Mouse (Mus musculus): ENCODE data around the gene Magi2. TPM values are rescaled to one million over a fixed set of nuclear protein-coding genes. Genes with fewer than 3 reads are reported as not detected.
"Not testable (repeated sequence)": the region's sequence is repeated elsewhere in the genome, so short reads cannot be mapped to it uniquely, and the experiment has no call there.

The Magi2 gene
- polyA plus RNA-seq, 1 experiment, result 1.6 TPM

GRCm38 (mm10) chr5:19400738-19401408 is 174.0 kb downstream of the Magi2 start:
- Histone ChIP-seq H3K27me3 (ENCODE audit: control insufficient read depth, insufficient read depth, low read length) (no peaks in the 10 kb centered on the region), H3K4me3 (ENCODE audit: control insufficient read depth, insufficient read depth, low read length) (no peak overlapping the region), H3K36me3 (ENCODE audit: control insufficient read depth, insufficient read depth, low read length) (no peaks in the 10 kb centered on the region), H3K27ac (ENCODE audit: control insufficient read depth, insufficient read depth, low read length) (no peak overlapping the region), H3K4me1 (replicated peaks; ENCODE audit: control insufficient read depth, insufficient read depth, low read length) (no peaks in the 10 kb centered on the region)
- DNase-seq, result no peak
- TF ChIP-seq CTCF (IDR thresholded peaks at IDR 0.05; ENCODE audit: borderline replicate concordance, control insufficient read depth, extremely low read depth, insufficient read depth, low read length, poor library complexity) (no peak), POLR2A (IDR thresholded peaks at IDR 0.05; ENCODE audit: control insufficient read depth, extremely low read depth, insufficient read depth, low read length, poor library complexity) (no peak)
- WGBS, result 51% methylated on average over 5 of the region's 5 CpGs

GRCm38 (mm10) chr5:19404268-19404667 is 177.4 kb downstream of the Magi2 start:
- DNase-seq; H3K36me3 ChIP-seq (ENCODE audit: control insufficient read depth, insufficient read depth, low read length); H3K4me3 ChIP-seq (ENCODE audit: control insufficient read depth, insufficient read depth, low read length); H3K27me3 ChIP-seq (ENCODE audit: control insufficient read depth, insufficient read depth, low read length); H3K27ac ChIP-seq (ENCODE audit: control insufficient read depth, insufficient read depth, low read length); H3K4me1 ChIP-seq (replicated peaks; ENCODE audit: control insufficient read depth, insufficient read depth, low read length): not testable (repeated sequence)
- WGBS, result 97% methylated on average over 1 of the region's 1 CpGs

- WGBS, result 87% methylated on average over 4 of the region's 4 CpGs
Measured at GRCm38 (mm10) chr5:19414556-19414955, 187.7 kb downstream of the Magi2 start.

GRCm38 (mm10) chr5:19429290-19429689 is 202.5 kb downstream of the Magi2 start:
- H3K4me1 ChIP-seq (replicated peaks; ENCODE audit: control insufficient read depth, insufficient read depth, low read length), result no peaks in the 10 kb centered on the region
- H3K36me3 ChIP-seq (ENCODE audit: control insufficient read depth, insufficient read depth, low read length), result no peaks in the 10 kb centered on the region
- H3K4me3 ChIP-seq (ENCODE audit: control insufficient read depth, insufficient read depth, low read length), result no peak overlapping the region
- H3K27me3 ChIP-seq (ENCODE audit: control insufficient read depth, insufficient read depth, low read length), result no peaks in the 10 kb centered on the region
- no peak for DNase-seq
- 18% methylated on average over 2 of the region's 2 CpGs for WGBS
- no peak overlapping the region for H3K27ac ChIP-seq (ENCODE audit: control insufficient read depth, insufficient read depth, low read length)
- no peak for TF ChIP-seq CTCF (IDR thresholded peaks at IDR 0.05; ENCODE audit: borderline replicate concordance, control insufficient read depth, extremely low read depth, insufficient read depth, low read length, poor library complexity)
- no peak for TF ChIP-seq POLR2A (IDR thresholded peaks at IDR 0.05; ENCODE audit: control insufficient read depth, extremely low read depth, insufficient read depth, low read length, poor library complexity)

More at GRCm38 (mm10) chr5:19414556-19414955, 187.7 kb downstream of the Magi2 start:
- H3K36me3 ChIP-seq (ENCODE audit: control insufficient read depth, insufficient read depth, low read length), result no peaks in the 10 kb centered on the region
- no peak overlapping the region for H3K27ac ChIP-seq (ENCODE audit: control insufficient read depth, insufficient read depth, low read length)
- H3K4me1 ChIP-seq (replicated peaks; ENCODE audit: control insufficient read depth, insufficient read depth, low read length), result no peaks in the 10 kb centered on the region
- H3K4me3 ChIP-seq (ENCODE audit: control insufficient read depth, insufficient read depth, low read length), result no peak overlapping the region
- DNase-seq, result no peak
- H3K27me3 ChIP-seq (ENCODE audit: control insufficient read depth, insufficient read depth, low read length), result no peaks in the 10 kb centered on the region
- TF ChIP-seq POLR2A (IDR thresholded peaks at IDR 0.05; ENCODE audit: control insufficient read depth, extremely low read depth, insufficient read depth, low read length, poor library complexity), result no peak
- TF ChIP-seq CTCF (IDR thresholded peaks at IDR 0.05; ENCODE audit: borderline replicate concordance, control insufficient read depth, extremely low read depth, insufficient read depth, low read length, poor library complexity), result no peak

GRCm38 (mm10) chr5:19462541-19462940 is 235.7 kb downstream of the Magi2 start:
- H3K4me1 ChIP-seq (replicated peaks; ENCODE audit: control insufficient read depth, insufficient read depth, low read length), result no peaks in the 10 kb centered on the region
- H3K27ac ChIP-seq (ENCODE audit: control insufficient read depth, insufficient read depth, low read length), result no peak overlapping the region
- no peak for TF ChIP-seq CTCF (IDR thresholded peaks at IDR 0.05; ENCODE audit: borderline replicate concordance, control insufficient read depth, extremely low read depth, insufficient read depth, low read length, poor library complexity)
- no peak for DNase-seq
- no peak overlapping the region for H3K4me3 ChIP-seq (ENCODE audit: control insufficient read depth, insufficient read depth, low read length)
- H3K36me3 ChIP-seq (ENCODE audit: control insufficient read depth, insufficient read depth, low read length), result no peaks in the 10 kb centered on the region
- H3K27me3 ChIP-seq (ENCODE audit: control insufficient read depth, insufficient read depth, low read length), result no peaks in the 10 kb centered on the region

- H3K27ac ChIP-seq (ENCODE audit: control insufficient read depth, insufficient read depth, low read length), result no peak overlapping the region
- H3K27me3 ChIP-seq (ENCODE audit: control insufficient read depth, insufficient read depth, low read length), result no peaks in the 10 kb centered on the region
- no peak overlapping the region for H3K4me3 ChIP-seq (ENCODE audit: control insufficient read depth, insufficient read depth, low read length)
- WGBS, result 66% methylated on average over 2 of the region's 2 CpGs
- no peaks in the 10 kb centered on the region for H3K36me3 ChIP-seq (ENCODE audit: control insufficient read depth, insufficient read depth, low read length)
- no peak for TF ChIP-seq CTCF (IDR thresholded peaks at IDR 0.05; ENCODE audit: borderline replicate concordance, control insufficient read depth, extremely low read depth, insufficient read depth, low read length, poor library complexity)
- no peak for TF ChIP-seq POLR2A (IDR thresholded peaks at IDR 0.05; ENCODE audit: control insufficient read depth, extremely low read depth, insufficient read depth, low read length, poor library complexity)
- no peak for DNase-seq
- no peaks in the 10 kb centered on the region for H3K4me1 ChIP-seq (replicated peaks; ENCODE audit: control insufficient read depth, insufficient read depth, low read length)
Measured at GRCm38 (mm10) chr5:19465383-19465782, 238.5 kb downstream of the Magi2 start.

- H3K27ac ChIP-seq (ENCODE audit: control insufficient read depth, insufficient read depth, low read length), result no peak overlapping the region
- no peak overlapping the region for H3K4me3 ChIP-seq (ENCODE audit: control insufficient read depth, insufficient read depth, low read length)
- WGBS, result 88% methylated on average over 4 of the region's 4 CpGs
- no peak for DNase-seq
- no peaks in the 10 kb centered on the region for H3K27me3 ChIP-seq (ENCODE audit: control insufficient read depth, insufficient read depth, low read length)
- TF ChIP-seq CTCF (IDR thresholded peaks at IDR 0.05; ENCODE audit: borderline replicate concordance, control insufficient read depth, extremely low read depth, insufficient read depth, low read length, poor library complexity), result no peak
- TF ChIP-seq POLR2A (IDR thresholded peaks at IDR 0.05; ENCODE audit: control insufficient read depth, extremely low read depth, insufficient read depth, low read length, poor library complexity), result no peak
- H3K36me3 ChIP-seq (ENCODE audit: control insufficient read depth, insufficient read depth, low read length), result no peaks in the 10 kb centered on the region
- no peaks in the 10 kb centered on the region for H3K4me1 ChIP-seq (replicated peaks; ENCODE audit: control insufficient read depth, insufficient read depth, low read length)
Measured at GRCm38 (mm10) chr5:19472851-19473439, 246.1 kb downstream of the Magi2 start.

Data from thymus, adult 2 months (tissue).